Mouse (Mus musculus): ENCODE results near the gene Ibsp. TPM values are rescaled to one million over a fixed set of nuclear protein-coding genes. Genes with fewer than 3 reads are reported as not detected.

Gene Ibsp
- total RNA-seq (2021): not detected
- long read RNA-seq, experiment 1: 0 reads
- long read RNA-seq, experiment 2: 0 reads

DNA sequence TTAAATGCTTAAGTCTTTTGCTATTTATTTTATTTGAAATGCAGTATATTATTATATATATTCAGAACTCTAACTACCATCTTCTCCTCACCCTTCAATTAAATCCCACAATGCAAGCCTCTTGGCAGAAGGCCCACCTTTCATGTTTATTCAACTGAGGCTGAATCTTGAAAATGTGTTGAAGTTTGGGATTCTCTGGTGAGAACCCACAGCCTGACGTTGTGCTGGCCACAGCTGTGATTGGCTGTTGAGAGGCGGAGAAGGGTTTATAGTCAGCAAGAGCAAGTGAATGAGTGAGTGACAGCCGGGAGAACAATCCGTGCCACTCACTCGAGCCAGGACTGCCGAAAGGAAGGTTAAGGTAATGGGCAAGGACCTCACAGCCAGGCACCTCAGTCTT is at the start of gene Ibsp:
Ibsp (plus strand) TSS at position 178 of the 400 bp plus-strand sequence.
- no peak for DNase-seq

DNA sequence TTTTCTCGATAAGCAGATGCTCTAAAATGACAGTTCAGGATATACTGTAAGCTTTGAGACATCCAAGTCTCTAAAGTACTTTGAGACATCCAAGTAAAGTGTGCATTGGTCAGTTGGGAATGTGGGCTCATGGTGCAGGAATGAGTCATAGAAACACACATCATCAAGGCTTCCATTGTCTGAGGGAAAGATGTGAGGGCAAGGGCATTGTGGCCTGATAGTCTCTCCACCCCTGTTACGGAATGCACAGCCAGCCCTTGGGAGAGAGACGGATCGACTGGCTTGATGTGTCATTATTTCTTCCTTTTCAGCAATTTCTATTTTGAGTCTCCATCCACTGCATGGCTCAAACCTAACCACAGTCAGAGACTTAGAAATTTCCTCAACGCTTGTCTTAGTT is 47.2 kb upstream of the Ibsp start:
- DNase-seq: no peak

GRCm38 (mm10) chr5:104256585-104256984 is 42.4 kb upstream of the Ibsp start:
- no peak for DNase-seq

DNA sequence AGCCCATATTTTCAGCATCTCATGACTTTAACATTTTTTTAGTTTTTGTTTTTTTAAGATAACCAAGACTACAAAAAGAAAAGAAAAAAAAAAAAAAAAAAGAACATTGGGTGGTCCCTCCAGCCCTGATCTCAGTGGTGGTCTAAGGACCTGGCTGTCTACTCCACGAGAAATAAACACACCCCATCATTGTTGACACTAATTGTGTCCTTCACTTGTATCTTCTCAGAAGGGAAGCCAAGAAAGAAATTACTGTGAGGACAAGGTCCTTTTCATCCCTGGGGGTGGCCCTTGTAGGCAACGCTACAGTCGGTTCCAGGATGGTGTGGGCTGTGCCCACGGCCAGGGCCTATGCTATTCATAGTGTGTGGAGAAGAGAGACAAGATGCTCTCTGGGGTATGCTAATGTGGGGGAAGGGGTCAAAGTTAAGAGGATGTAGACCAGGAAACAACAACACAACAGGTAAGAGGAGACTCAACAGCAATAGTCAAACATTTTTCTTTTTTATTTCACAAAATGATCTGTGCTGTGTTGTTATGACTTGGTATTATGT is 37.0 kb upstream of the Ibsp start:
- no peak for DNase-seq

DNA sequence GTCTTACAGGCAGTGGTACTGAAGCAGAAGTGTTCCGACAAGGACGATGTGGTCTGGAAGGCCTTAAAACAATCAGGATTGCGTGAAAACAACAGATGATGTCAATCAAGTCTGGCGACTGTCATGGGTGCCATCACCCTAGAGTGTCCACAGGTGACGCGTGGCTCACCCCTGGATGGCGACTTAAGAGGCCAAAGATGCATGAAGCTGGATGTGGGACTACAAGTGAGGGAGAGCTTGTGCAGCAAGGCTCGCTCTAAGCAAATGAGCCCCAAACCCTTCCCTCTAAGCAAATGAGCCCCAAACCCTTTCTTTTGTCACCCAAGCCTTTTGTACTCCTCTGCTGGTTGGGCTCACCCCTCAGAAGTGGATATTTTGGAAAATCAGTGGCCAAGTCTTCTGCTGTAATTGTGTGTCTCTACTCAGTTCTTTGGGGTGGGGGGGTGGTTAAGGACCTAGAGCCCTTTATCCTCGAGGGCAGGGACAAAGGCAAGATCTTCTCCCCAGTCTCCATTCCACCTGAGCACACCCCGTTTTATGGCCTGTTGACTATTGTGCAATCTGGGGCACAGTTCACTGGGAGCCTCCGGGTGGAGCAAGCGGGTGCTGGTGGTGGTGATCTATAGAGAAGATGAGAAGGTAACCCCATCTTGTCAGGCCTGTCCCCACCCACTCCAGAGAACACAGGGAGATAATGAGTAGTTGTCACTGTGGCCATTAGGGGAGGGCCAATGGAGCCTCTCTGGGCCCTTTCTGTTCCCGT is 35.8 kb upstream of the Ibsp start:
- no peak for DNase-seq

DNA sequence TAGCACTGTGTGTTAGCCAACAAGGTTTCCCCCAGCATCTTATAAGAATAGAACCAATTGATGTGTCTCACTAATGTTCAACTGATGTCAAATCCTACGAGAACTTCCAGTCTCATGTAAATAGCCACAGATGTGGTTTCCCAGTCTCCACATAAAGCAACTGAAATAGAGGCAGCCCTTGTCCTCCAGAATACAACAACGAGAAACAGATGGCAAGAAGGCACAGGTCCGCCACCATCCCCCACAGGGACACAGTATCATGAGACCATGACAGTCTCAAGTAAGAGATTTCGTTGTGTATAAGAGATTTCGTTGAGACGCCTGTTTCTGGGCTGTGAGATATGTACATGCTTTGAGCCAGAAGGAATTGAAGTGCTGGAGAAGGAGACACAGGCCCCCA is 4.8 kb upstream of the Ibsp start:
- no peak for DNase-seq

DNA sequence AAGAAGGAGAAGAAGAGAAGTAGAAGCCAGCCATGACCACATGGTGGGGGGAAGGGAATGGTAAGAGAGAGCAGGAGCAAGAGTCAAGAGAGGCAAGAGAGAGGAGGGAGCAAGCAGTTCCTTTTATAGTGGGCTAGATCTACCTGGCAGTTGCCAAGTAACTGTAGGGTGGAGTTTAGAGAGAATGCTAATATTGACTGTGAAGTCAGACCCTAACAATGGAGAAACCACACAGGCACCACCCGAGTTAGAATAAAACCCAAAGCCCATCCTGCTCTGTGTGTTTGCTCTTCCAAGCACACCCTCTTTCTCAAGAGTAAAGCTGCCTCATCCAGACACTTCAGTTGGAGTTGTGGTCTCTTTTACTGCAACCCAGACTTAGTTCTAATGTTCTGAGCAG is 15.1 kb downstream of the Ibsp start:
- no peak for DNase-seq

DNA sequence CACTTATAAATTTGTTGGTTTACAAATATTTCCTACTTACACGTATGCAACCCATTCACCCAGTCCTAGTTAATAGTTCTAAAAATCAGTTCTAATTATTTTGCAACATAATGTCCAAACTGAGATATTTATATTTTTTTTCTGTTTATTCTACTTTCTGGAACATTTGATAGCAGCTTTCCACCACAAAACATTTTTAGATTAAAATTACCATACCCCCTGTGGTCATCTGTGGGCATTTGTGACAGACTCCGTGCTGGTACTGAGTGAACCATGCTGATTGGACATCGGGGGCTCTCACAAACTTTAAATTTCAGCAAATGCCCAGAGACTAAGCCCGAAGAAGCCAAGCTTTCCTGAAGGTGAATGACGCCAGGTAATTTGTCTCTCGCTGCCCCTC is 26.1 kb downstream of the Ibsp start, which contains the start of gene Mepe:
Mepe (plus strand) TSS at position 301 of the 400 bp plus-strand sequence.
- no peak for DNase-seq

GRCm38 (mm10) chr5:104326884-104327283 is 27.9 kb downstream of the Ibsp start:
- DNase-seq: no peak

GRCm38 (mm10) chr5:104327389-104327788 is 28.4 kb downstream of the Ibsp start:
- DNase-seq: no peak

DNA sequence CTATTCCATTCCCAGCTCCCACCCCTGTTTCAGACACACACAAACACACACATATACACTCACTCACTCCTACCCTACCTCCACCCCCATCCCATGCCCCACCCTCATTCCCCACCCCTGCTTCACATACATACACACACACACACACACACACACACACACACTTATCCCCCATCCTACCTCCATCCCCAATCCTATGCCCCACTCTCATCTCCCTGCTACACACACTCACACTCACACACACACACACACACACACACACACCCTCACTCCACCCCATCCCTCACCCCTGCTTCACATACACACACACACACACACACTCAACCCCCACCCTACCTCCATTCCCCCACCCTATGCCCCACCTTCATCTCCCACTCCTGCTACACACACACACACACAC is 28.9 kb downstream of the Ibsp start:
- DNase-seq: no peak

GRCm38 (mm10) chr5:104328317-104328850 is 29.4 kb downstream of the Ibsp start:
- DNase-seq: no peak

DNA sequence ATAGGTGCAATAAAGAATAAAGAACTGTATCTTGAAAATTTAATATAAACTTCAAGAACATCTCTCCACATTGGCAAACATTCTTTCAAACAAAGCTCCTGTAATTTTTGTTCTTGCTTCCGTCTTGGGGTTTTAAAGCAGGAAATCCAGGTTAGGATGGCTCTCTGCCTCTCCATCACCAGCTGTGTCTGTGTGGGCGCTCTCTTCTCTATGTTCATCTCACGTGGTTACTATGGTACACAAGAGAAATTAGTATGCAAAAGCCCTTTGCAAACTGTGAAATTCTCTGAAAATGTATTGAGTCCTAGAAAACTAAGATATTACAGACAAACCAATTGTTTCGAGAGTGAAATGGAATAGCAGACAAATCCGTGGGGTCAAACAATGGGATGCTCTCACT is 30.4 kb downstream of the Ibsp start:
- no peak for DNase-seq

GRCm38 (mm10) chr5:104330088-104330487 is 31.1 kb downstream of the Ibsp start:
- no peak for DNase-seq

DNA sequence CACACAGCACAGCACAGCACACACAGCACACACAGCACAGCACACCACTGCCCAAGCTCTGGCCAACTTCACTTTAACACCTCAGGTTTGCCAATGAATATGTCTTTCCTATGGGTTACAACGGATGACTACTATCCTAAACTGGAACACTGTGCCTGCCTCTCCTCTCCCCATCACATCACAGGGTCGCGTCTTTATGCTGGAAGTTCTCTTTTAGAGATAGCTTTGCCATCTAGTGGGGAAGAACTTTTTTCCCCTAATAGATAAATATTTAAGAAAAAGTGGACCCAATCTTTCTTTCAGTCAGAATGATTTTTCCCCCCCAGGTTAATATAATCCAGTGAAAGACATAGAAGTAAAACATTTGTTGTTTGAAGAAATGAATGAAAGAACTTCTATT is 33.3 kb downstream of the Ibsp start:
- no peak for DNase-seq

DNA sequence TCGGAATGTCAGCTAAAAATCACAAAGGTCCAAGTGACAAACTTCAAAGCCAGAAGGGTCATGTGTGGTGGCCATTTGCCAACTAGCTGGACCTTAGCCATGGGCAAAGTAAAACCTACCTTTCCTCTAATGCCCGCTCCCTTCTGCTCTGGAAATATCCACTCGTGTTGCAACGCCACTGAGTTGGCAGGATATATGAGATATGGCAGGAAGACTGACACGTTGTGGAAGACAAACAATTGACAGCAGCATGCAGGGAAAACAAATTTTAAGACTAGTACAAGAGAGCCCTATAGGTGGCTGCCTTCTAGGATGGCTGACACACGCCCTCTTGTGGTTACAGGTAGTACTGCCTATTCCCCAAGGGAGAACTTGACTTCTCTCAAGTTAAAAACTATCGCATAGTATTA is 34.3 kb downstream of the Ibsp start:
- peak; percentile 55 to 77 for DNase-seq

DNA sequence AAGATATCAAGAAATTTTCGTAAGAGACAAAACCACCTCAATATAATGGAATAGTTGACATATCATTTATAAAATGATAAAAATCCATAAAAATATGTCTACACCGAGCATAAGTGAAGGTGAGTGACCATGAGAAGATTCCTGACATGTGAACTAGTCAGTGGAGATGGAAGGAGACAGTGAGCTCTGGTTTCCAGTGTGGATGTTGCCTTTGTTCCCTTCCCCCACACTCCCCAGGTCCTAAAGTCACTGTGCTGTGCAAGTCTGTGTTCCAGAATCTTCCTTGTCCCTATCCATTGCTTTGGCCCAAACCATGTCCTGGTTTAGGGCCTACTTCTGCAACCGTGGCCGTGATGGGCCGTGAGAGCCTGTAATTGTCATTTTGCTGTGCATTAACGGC is 34.7 kb downstream of the Ibsp start:
- no peak for DNase-seq

- DNase-seq: no peak
Measured at GRCm38 (mm10) chr5:104334516-104334915, 35.5 kb downstream of the Ibsp start.

DNA sequence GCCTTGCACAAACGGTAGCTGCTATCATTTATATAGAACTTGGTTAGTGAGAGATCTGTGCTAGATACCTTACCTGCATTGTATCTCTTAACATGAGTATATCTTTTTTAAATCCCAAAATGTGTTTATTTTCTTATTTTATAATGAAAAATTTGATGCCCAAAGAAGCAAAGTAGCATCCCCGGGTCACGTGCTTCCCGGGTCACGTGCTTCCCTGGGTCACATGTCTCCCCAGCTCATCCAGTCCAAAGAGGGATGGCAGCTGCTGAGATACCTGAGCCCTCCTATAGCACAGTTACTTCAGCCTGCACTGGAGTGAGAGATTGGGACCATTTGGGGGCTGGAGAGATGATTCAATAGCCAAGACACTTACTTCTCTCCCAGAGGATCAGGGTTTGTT is 37.0 kb downstream of the Ibsp start:
- no peak for DNase-seq

DNA sequence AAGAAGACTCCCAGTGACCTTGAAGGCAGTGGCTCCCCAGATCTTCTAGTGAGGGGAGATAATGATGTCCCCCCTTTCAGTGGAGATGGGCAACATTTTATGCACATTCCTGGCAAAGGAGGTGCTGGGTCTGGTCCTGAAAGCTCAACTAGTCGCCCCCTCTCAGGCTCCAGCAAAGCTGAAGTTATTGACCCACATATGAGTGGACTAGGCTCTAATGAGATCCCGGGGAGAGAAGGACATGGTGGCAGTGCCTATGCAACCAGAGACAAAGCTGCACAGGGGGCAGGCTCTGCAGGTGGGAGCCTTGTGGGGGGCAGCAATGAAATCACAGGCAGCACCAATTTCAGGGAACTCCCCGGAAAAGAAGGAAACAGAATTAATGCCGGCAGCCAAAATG is 38.5 kb downstream of the Ibsp start:
- no peak for DNase-seq

DNA sequence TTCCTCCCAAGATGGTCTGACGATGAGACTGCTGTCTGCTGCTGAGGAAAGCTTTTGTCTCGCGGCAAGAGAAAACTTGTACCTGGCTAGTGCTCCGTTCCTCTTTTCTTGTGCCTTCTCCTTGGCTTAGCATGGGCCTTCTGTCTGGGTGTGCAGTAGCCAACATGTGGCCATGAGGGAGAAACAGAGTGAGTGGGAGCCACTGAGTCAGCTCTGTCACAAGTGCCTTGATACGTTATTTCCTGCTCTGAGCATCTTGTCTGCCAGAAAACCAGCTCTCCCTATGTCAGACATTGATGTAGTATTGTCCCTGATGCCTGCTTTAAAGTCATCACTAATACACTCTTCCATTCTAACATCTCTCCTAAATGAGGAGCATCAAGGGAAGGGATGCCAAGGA is 40.0 kb downstream of the Ibsp start:
- DNase-seq: no peak

GRCm38 (mm10) chr5:104339706-104340512 is 40.9 kb downstream of the Ibsp start:
- peak; percentile 9 to 34 for DNase-seq

- no peak for DNase-seq
Measured at GRCm38 (mm10) chr5:104340513-104340829, 41.5 kb downstream of the Ibsp start.
